Mouse (Mus musculus) spleen, adult 12 weeks (tissue): ENCODE data around the gene Thbs2.

ENCODE experiments used
- DNase-seq: peaks from one replicate; pipeline ENCODE4 v3.0.0; 2022; ENCODE audit warnings: low spot score

The Thbs2 gene

DNA sequence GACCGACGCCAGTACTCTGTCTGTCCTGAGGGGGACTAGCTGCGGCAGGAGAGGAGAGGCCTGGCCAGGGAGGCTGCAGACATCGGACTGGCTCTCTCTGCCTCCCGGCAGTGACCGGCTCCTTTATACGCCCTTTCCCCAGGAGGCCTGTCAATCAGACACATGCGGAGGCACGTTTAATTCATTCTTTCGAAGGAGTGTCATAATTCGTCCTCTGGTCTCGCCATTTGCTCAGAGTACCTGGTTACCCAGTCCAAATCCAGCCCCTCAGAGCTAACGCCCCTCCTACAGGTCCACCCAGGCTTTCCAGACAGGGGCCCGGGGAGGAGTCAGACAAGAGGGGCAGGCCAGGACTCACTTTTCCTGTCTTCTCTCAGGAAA, at the start of gene Thbs2:
TSS of gene Thbs2 (minus strand) at position 242 of the 381 bp plus-strand sequence.
- no peak for DNase-seq

DNA sequence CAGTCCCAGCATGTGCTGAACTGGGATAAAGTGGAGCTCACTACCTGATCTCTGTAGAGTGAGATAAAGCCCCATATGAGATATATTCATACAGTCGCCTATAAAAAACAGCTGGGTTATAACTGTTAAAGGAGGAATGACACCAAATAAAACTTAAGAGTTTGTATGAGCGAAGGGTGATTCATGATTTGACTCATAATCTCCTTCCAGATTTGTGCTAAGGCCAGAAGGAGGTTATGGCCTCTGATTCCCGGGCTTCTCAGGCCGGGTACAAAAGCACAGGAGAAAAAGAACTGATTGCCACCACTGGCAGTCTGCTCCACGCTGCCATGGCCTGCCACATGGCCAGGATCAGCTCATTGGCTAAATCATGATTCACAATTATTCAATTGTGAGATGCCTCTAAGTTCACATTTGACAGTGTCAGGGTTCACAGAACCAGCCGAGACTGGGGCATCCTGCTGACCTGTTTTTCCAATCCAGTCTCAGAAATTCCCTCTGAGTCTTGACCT, 41.5 kb upstream of the Thbs2 start:
- DNase-seq: no peak

DNA sequence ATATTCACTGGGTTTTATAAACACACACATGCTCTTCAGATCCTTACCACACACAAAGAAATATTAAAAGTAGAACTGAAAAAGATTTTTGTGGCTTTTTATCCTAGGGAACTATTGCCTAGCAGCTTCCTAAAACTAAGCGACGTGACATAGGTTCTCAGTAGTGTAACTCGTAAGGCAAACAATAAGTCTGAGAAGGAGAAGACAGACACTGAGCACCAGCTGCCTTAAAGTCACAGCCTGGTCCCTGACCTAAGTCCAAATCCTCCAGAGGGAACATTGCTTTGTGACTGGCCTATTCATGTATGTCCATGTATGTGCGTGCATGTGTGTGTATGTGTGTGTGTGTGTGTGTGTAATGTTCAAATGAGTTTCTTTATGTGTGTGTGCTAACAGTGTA, 40.3 kb upstream of the Thbs2 start:
- no peak for DNase-seq

DNA sequence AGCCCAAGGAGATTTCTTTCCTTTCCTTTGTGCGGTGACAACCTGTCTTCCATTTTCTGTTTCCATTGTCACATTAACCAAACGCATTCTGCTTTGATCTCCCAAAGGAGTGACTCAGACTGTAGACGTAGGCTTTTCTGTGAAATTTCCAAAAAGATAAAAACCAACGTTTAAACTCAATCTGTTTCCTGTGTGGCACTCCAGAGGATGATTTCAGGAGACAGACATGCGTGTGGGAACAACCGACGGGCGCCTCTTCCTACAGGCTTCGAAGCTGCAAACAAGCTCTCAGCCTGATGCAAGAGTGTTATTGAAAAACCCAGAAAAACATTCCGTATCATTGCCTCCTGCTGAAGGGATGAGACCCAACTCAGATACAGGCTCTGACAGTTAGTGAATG, 39.9 kb upstream of the Thbs2 start:
- no peak for DNase-seq

DNA sequence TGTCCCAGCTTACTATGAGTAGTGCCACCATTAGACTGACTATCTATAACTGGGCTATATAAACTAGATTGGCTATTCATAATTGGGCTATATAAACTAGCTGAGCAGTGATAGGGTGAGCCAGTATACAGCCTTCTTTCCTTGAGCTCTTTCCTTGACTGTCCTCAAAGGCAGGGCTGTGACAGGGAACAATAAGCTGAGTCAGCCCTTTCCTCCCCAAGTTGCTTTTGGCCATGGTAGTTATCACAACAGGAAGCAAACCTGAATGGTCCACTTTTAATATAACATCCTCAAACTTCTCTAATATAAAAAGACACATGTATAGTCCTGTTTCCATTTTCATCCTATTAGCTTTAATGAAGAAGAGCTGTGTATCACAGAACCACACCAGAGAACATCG, 39.0 kb upstream of the Thbs2 start:
- DNase-seq: no peak

DNA sequence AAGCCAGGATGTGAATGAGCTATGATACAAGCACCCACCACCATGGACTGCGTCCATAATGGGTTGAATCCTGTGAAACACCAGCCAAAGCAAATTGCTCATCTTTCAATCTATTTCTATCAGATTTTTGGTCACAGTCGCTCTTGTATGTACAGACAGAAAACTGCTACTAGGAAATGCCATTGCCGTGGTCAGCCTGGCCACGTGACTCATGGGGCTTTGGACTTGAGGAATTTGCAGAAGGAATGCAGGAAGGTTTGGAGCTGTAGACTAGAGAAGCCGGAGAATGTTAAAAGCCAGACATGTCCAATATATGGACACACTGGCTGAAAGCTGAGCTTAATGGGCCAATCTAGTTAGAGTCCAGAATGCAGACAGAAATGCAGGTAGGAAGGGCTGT, 36.6 kb upstream of the Thbs2 start:
- DNase-seq: no peak

DNA sequence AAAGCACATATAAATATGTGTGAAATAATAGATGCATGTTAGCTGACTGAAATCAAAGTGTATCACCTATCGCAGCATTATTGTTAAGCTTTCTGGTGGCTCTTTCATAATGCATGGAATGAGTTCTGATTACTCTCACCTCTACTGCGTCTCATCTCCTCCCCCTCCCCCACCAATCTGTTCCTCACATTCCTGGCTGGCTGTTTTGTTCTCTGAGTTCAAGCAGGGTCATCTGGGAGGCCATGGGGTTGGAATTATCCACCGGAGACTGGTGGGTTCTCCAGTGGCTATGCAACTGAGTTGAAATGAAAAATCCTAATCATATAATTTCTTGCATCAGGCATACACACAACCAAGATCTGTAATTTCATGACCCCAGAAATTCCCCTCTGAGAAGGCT, 33.4 kb upstream of the Thbs2 start:
- no peak for DNase-seq

DNA sequence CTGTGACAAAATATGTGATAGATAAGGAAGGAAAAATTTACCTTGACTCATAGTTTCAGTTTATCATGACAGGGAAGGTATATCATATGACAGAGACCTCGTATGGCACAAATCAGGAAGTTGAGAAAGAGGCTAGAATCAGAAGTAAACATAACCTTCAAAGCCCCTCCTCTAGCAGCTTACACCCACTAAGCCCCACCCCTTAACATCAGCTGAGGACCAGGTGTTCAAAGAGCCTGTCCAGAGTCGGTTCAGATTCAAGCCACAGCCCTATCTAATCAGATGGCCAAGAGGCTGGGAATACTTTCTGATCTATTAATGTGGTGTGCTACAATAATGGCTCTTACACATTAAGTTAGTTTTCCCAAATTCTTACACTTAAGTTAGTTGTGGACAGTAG, 30.8 kb upstream of the Thbs2 start:
- no peak for DNase-seq

DNA sequence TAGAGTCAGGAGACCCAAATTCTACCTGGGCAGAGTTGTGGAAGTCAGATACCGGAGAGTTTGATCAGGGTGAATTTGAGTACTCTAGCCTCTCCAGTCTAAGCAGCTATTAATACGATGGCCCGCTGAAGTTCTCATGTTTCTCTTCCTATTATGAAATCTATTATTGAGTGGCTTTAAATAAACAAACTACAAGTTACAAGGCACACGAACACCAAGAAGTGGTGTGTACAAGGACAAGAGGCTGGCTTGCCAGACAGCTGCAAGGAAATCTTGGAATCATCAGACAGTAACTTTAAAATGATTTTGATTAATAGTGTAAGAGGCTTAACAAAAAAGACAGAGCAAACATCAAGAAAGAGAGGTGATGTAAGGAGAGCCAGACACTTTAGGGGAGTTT, 27.3 kb upstream of the Thbs2 start:
- no peak for DNase-seq

DNA sequence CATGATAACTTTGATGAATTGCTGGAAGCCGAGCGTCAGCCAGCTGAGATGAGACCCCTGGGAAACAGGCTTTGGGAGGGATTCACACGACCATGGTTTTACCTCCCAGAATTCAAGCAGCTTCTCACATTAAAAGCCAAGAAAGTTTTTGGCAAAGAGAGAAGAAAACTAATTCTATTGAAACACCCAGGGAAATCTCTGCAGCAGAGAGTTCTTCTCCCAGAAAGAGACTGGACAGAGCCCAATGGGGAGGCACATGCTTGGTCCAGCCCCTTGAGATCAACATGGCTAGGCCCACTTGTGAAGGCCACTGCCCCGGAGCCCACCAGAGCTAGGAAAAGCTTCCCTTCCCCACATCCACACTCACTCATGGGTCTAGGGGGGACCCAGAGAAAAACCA, 26.9 kb upstream of the Thbs2 start:
- DNase-seq: no peak

DNA sequence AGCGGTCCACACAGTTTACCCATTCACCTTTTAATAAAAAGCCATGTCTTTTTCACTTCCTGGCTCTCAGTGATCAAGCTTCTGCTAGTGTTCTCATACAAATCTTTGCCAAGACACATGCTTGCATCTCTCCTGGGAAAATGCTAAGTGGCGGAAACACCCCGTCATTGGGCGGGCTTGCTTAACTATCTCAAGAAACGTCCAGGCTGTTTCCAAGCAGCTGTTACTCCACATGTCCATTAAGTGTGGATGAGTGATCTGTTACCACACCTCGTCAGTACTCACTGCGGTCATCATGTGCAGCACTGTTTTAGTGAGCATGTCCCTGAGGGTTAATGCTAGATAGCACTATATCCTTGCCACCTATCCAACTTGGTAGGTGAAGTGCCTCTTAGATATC, 26.2 kb upstream of the Thbs2 start:
- no peak for DNase-seq

DNA sequence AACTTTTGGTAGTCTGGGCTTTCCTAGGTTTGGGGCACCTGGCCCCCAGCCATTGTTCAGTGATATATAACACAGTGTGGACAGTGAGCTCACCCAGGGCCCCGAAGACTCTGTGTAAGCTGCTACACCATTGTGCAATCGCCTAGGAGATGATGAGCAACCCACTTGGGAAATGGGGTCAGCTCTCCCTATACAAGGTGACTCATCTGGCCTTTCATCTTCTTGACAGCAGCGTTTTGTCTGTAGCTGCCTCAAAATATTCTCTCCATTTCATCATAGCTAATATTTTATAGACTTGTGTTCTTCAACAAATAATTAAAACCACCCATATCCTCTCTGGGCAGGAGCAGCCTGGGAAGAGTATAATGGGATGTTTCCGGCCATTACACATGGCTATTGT, 24.8 kb upstream of the Thbs2 start:
- DNase-seq: no peak

DNA sequence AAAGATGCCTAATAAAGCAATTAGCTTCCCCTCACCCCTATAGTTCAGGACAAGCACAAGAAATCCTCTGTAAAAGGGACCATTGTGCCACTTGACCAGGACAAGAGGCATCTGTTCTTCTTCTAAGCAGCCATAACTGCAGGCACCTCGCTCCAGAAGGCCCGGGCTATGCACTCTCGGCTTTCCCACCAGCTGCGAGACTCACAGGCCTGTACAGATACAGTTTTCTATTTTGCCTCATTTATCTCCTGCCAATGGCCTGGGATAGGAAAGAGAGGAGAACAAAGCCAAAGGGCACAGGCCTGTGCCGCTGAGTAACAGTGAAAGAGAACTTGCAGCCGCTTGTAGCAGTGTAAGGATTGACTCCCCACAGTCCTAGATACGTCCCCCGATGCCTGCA, 20.7 kb upstream of the Thbs2 start:
- DNase-seq: no peak

DNA sequence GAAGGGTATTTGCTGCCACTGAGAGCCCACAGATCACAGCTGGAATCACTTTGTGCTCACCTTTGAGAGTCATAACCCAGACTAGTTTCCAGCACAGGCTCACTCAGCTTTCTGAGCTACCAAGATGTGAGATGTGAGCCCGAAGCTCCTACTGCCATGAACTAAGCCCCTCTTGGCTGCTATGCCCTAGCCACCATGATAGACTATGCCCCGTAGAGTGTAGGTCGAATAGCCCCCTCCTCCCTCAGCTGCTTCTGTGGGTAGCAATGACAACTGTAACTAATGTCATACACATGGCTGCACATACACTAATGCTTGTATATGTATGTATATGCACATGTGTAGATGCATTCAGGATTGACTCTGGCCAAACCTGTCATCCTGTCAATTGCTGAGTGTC, 20.3 kb upstream of the Thbs2 start:
- DNase-seq: no peak

DNA sequence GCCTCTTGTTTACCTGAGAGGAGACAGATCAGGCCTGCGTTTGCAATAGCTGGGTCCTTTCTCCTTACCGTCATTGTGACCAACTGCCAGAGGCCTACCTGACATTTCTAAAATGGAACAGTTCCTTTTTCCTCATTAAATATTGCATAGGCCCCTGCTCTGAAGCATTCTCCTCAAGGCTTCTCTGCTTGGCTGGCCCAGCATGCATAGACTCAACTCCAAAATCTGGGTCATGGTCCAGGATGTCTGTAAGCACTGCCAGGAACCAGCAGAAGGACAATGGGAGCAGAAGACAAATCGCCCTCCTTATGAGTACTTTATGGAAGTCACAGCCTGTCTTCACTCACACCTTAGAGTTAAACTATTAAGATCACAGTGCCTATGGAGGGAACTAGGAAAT, 17.7 kb upstream of the Thbs2 start:
- no peak for DNase-seq

DNA sequence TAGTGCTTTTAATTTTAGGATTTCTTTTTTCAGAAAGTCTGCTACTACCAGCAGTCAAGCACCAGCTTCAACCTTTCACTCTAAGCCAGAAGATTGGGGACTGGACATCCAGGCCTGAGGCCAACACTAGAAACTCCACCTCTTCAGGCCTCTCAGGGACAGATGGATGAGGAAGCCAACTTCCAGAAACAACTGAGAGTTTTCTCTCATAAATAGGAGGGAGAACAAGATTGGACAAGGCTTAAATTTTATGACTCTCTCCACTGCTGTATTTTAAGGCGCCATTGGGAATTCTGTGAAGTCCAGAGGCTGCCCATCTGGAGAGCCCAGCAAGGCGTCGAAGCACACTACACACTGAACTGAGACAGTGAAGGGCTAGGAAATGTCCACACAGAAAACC, 17.0 kb upstream of the Thbs2 start:
- DNase-seq: no peak

DNA sequence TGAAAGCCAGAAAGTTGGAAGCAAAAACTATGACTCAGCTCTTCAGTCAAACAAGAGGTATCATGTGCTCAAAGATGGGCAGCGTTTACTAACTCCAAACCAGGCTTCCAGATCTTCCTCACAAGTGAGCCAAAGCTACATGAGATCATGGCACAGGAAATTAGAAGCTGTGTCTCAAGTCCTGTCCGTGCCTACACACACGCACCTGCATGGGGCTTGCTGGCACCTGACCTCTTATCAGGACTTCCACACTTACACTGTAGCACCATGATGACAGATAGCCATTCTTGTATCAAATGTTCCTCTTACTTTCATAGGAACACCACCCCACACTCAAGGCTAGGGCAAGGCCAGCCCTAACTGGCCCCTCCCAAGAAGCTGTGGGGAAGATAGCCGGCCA, 12.0 kb upstream of the Thbs2 start:
- DNase-seq: no peak

DNA sequence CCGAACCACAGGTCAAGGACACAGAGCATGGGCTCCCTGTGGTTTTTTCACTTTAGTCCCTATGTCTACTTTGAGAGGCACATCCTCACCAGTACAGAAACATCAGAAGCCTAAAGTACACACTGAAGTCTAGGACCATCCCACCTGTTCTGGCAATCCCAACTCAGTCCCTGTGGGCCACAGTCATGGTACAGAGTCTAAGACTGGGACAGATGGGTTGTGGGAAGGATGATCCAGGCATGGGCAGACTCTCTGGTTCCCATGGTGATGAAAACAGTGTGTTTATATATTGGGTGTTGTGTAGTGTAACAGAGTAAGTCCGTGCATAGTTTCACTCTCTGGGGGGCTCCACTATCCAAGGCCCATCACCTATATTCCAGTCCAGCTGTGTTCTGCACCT, 11.4 kb upstream of the Thbs2 start:
- no peak for DNase-seq

DNA sequence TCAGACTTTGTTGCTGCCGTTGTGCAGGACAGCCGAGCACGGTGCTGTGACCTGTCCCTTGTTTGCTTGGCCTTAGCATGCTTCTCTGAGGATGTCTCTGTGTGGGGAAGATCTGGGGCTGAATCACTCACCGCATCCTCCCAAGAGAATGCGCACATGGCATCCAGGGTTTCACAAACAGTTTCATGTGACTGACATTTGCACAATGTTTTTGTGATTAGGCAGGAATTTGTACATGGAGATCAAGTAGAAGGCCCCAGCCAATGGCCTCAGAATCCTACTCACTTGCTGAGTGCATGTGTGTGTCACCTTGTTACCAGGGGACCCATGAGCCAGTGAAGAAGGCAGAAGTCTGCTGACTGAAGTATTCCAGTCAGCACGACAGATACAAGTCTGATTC, 9.7 kb upstream of the Thbs2 start:
- DNase-seq: no peak

DNA sequence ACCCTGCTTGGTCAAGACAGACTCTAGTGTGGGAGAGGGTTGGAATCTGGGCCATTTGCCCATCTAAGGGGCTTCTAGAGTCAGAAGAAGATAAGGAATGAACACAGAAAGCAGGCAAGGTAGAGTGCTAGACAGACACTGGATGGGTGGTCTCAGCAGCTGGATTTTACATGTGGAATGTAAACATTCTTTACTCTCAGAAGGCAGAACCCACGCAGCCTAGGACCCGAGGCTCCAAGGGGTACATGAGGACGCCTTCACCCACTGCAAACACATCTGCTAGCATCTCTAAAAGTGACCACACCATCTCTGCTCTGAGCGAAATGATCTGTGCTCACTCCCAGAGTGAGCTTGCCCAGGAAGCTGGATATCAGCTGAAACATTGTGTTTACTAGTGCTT, 9.2 kb upstream of the Thbs2 start:
- DNase-seq: no peak

DNA sequence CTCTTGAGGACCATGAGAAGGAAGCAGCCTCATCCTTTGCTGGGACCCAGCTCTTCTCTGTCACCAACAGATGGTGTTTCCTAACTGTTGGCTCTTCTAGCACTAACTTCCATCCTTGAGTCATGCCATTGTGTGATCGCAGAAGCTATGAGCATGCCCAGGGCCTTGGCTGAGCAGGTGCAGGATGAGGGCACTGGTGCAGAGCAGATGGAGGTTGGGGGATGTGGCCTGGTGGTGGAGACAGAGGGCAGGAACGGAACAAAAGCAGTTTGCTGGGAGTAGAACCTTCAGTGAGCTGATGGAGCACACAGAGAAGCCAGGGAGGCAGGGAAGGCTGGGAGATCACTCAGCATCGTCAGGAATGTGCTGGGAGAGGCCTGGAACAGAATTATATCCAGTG, 8.7 kb upstream of the Thbs2 start:
- no peak for DNase-seq

DNA sequence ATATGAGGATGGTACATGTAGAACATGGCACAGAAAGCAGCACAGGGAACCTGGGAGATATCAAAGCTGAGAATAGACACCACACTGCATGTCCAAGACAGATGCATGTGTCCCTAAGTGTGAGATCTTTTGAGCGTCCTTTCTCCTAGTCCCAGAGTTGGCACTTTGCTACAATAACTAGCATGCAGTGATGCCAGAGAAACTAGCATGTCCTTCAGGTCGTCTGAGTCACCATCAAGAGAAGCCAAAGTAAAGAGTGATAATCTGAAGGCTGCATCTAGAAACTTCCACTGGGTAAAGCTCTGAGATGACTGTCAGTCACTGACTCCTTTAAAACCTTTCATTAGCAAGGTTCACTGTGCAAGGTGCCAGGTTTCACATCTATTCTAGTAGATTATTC, 7.9 kb upstream of the Thbs2 start:
- DNase-seq: no peak

DNA sequence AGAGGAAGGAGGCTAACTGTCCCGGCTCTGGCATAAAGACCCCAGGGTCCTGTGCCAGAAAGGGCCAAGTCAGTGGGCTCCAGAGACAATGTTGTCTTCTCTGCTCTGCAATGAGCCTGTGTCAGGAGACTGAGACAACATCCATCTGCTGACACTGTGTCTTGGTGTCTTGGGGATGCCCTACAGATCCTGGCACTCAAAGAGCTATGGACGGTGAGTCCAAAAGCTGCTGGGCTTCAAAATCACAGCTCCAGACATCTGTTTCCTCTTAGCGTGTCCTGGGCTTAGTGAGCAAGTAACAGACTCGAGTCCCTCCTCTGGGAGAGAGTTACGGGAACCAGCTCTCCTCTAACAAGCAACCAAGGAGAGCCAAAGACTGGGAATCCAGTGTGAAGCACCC, 6.2 kb upstream of the Thbs2 start:
- no peak for DNase-seq

DNA sequence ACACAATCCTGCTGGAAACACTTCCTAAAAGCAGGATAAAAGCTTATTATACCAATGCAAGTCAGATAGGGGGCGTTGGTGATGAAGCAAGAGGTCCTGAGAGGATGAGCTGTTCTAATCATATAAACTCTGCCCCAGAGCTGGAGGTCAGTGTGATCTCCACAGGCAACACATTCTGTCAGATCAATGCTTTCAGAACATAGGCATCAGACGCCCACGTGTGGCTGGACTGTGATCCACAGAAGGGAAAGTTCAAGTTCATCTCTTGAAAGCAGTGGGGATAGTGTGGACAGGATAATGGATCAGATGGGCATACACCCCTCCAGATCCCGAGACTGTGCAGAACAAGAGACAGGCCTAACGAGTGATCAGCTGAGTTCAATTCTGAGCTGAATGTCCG, 4.2 kb upstream of the Thbs2 start:
- DNase-seq: no peak

DNA sequence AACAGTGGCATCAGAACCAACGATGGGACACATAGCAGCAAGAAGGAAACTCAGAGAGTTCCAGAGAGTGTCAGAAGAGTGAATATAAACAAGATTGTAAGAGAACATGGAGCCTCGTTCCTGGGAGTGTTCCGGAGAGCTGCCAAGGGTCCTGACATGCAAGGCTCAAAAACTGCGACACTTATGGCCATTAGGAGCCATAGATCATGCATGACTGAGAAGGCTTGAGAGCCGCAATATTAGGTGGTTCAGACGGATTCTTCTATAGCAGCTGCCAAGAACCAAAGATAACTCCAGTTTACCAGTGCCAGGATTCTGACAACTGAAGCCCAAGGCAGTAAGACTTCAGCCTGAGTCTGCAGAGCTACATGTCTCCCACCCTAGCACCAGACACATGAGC, 3.1 kb upstream of the Thbs2 start:
- no peak for DNase-seq
